Mouse (Mus musculus) erythroid progenitor cell, adult 5-6 weeks (primary cell): ENCODE measurements around the gene Dok5. TPM values are rescaled to one million over a fixed set of nuclear protein-coding genes. Genes with fewer than 3 reads are reported as not detected.

Experiments used
- ATAC-seq: replicated peaks from 2 replicates; pipeline ENCODE4 v1.8.0; 2016; ENCODE audit warnings: moderate number of reproducible peaks, mild to moderate bottlenecking, moderate TSS enrichment, inconsistent platforms; ENCODE audit not compliant: poor library complexity, low FRiP score, severe bottlenecking
- total RNA-seq, 2 experiments: library from RNA; stranded (forward) in 1 of 2; stranded (reverse) in 1 of 2; fragments of 150-400 nt in 1 of 2; fragments of 186-747, 209-891 nt in 1 of 2; gene quantifications; 2 replicates each; pipeline versions ENCODE4 v1.2.3 to v1.2.4; 2015 to 2017; ENCODE audit warnings: low replicate concordance in 2 of 2

The Dok5 gene
- total RNA-seq, 2 experiments from 2014 or later: not detected

DNA sequence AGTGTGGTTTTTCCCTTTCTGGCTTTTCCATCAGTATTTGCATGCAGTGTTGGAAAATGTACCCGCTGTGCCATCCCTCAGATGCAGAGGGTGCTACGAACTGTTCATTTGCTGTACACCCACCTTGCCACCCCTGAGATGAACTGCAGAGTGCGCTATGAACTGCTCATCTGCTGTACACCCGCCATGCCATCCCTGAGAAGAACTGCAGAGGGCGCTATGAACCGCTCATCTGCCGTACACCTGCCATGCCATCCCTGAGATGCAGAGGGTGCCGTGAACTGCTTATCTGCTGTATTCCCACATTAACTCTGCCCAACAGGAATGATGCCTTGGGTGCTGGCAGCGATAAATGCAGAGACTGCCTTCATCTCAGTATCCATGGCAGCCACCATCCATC lies 171.8 kb downstream of the Dok5 start:
- no peak for ATAC-seq

DNA sequence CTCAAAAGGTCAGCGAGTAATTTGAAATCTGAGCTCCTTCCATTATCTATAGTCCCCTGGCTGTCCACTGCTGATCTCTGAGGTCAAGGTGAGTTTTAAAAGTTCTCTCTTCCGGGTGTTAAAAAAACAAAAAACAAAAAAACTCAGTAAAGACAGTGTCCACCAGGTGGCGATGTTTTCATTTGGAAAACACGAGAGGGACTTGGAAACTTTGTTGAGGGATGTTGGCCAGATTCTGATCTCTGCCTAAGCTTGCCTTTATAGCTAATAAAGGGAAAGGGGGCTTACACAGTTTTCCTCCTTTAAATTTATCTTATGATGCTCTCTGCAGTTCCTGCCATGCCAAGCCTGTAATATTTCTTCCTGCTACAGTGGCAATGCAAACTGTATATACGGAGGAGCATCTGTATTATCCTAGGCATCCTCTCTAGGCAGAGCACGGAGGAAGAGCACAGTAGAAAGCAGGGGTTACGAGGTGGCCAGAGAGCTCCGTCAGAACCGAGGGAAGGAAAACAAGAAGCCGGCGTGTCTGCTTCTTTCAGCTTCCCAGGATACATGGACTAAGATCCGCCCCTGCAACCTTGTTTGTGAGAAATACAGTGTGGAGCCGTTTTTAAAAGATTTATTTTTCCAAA lies 181.1 kb downstream of the Dok5 start:
- no peak for ATAC-seq

GRCm38 (mm10) chr2:170913863-170914262 lies 182.3 kb downstream of the Dok5 start:
- no peak for ATAC-seq

DNA sequence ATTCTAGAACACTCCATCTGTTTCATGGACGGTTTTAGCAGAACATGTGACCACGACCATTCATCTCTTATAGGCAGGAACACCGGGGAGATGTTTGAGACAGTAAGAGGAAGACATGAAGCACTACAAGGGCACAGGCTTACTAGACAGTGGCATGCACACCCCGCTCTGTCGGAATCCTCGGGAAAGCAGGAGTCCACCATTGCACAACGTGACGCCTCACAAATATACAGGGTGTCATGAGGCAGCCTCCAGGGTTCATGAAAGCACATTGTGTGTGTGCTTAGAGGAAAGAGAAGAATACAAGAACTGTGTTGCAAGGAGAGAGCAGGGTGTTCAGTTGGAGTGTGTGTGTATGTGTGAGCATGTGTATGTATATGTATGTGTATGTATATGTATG lies 184.0 kb downstream of the Dok5 start:
- no peak for ATAC-seq

GRCm38 (mm10) chr2:170922260-170922659 lies 190.7 kb downstream of the Dok5 start:
- no peak for ATAC-seq

GRCm38 (mm10) chr2:170924131-170924530 lies 192.5 kb downstream of the Dok5 start:
- ATAC-seq: no peak

GRCm38 (mm10) chr2:170926237-170926636 lies 194.6 kb downstream of the Dok5 start:
- ATAC-seq: no peak

Other genes with a start within 250 kb of the Dok5 start
- 11.5 and 18.9 TPM in 2 replicates for gene Pfdn4, start 235.4 kb upstream of the Dok5 start, total RNA-seq (2015; ENCODE audit: low replicate concordance)
- gene Pfdn4, start 235.4 kb upstream of the Dok5 start, total RNA-seq (2017; ENCODE audit: low replicate concordance): 19.9 and 25.6 TPM in 2 replicates
- gene Cyp24a1, start 234.7 kb upstream of the Dok5 start, total RNA-seq (2015; ENCODE audit: low replicate concordance): not detected in 2 replicates
- gene Cyp24a1, start 234.7 kb upstream of the Dok5 start, total RNA-seq (2017; ENCODE audit: low replicate concordance): not detected in 2 replicates
- gene 4930470P17Rik, start 129.8 kb upstream of the Dok5 start, total RNA-seq (2015; ENCODE audit: low replicate concordance): not detected in 2 replicates
- not detected in 2 replicates for gene 4930470P17Rik, start 129.8 kb upstream of the Dok5 start, total RNA-seq (2017; ENCODE audit: low replicate concordance)